25 mouse cellular contexts compared by ENCODE assay signal in genomic region chr2:113187158-113187557, GRCm38 (mm10).
"Had no signal": no experiment of that assay in that cellular context is flagged by ENCODE, and none has a peak within 500 bp of the region (broad histone marks: within the 10 kb centered on the region; RNA-seq: fewer than 3 reads in every experiment).

No protein-coding gene starts in this region.

- H3K27me3 ChIP-seq: limb, embryonic 13.5 days; liver, embryonic 12.5 days; liver, embryonic 15.5 days; lung, embryonic 15.5 days; midbrain, embryonic 12.5 days; midbrain, embryonic 15.5 days; neural tube, embryonic 12.5 days; neural tube, embryonic 15.5 days had no signal

- H3K27ac ChIP-seq: limb, embryonic 10.5 days; limb, embryonic 13.5 days; liver, embryonic 12.5 days; liver, embryonic 15.5 days; lung, embryonic 15.5 days; midbrain, embryonic 12.5 days; midbrain, embryonic 15.5 days; neural tube, embryonic 12.5 days; neural tube, embryonic 15.5 days; stomach, postnatal 0 days had no signal

- H3K4me3 ChIP-seq: limb, embryonic 10.5 days; limb, embryonic 13.5 days; liver, embryonic 12.5 days; liver, embryonic 15.5 days; lung, embryonic 15.5 days; midbrain, embryonic 12.5 days; midbrain, embryonic 15.5 days; neural tube, embryonic 12.5 days; neural tube, embryonic 15.5 days had no signal

- H3K4me1 ChIP-seq: limb, embryonic 10.5 days; limb, embryonic 13.5 days; liver, embryonic 12.5 days; liver, embryonic 15.5 days; lung, embryonic 15.5 days; midbrain, embryonic 12.5 days; midbrain, embryonic 15.5 days; neural tube, embryonic 12.5 days; neural tube, embryonic 15.5 days had no signal

- H3K9ac ChIP-seq: limb, embryonic 13.5 days; liver, embryonic 12.5 days; liver, embryonic 15.5 days; lung, embryonic 15.5 days; midbrain, embryonic 12.5 days; midbrain, embryonic 15.5 days; neural tube, embryonic 12.5 days; neural tube, embryonic 15.5 days had no signal

- ATAC-seq: inflammation-experienced regulatory T-cells, adult 6 months; intestine, embryonic 16.5 days; liver, embryonic 12.5 days; midbrain, embryonic 15.5 days had no signal

- H3K9me3 ChIP-seq: limb, embryonic 10.5 days; limb, embryonic 13.5 days; liver, embryonic 12.5 days; liver, embryonic 15.5 days; lung, embryonic 15.5 days; midbrain, embryonic 12.5 days; midbrain, embryonic 15.5 days; neural tube, embryonic 12.5 days; neural tube, embryonic 15.5 days had no signal

- H3K36me3 ChIP-seq: limb, embryonic 10.5 days; limb, embryonic 13.5 days; liver, embryonic 12.5 days; liver, embryonic 15.5 days; lung, embryonic 15.5 days; midbrain, embryonic 12.5 days; midbrain, embryonic 15.5 days; neural tube, embryonic 12.5 days; neural tube, embryonic 15.5 days had no signal

- H3K4me2 ChIP-seq: limb, embryonic 13.5 days; liver, embryonic 12.5 days; liver, embryonic 15.5 days; lung, embryonic 15.5 days; midbrain, embryonic 12.5 days; midbrain, embryonic 15.5 days; neural tube, embryonic 12.5 days; neural tube, embryonic 15.5 days had no signal

- DNase-seq: kidney, adult 18-20 months; kidney, adult 9 months; kidney, postnatal 14 days; liver; lung, adult 18-20 months; lung, postnatal 10 days; lung, postnatal 36 days; right cerebral cortex, adult 18-20 months; right cerebral cortex, postnatal 14 days; right cerebral cortex, postnatal 4 days; thymus, adult 2 months; thymus, postnatal 14 days; thymus, postnatal 4 days had no signal
